Mouse (Mus musculus): Measurements from ENCODE around the gene Tnik.
A peak's percentile ranks its signal among the peaks of the same experiment; 100 is the strongest.

Tnik gene

DNA sequence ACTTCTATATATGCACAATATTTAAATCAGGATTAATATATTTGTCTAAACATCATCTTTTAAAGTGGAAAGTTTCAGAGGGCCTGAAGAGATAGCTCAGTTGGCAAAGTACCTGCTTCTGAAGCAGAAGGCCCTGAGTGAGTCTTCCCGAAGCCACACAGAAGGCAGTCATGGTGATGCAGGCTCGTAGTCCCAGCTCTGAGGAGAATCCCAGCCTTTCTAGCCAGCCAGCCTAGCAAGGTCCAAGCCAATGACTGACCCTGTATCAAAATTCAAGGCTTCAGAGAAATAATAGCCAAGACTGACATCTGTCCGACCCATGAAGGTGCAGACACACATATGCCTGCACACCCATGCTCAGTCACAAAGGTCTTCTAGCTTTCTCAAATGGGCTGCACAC is 279.9 kb downstream of the Tnik start:
- peak; percentile 55; the same call in 1 of the 2 replicates for ATAC-seq (ENCODE audit: low TSS enrichment)

- ATAC-seq (ENCODE audit: low TSS enrichment), result peak; percentile 74
These were observed 280.5 kb downstream of the Tnik start for GRCm38 (mm10) chr3:28543380-28543984.

DNA sequence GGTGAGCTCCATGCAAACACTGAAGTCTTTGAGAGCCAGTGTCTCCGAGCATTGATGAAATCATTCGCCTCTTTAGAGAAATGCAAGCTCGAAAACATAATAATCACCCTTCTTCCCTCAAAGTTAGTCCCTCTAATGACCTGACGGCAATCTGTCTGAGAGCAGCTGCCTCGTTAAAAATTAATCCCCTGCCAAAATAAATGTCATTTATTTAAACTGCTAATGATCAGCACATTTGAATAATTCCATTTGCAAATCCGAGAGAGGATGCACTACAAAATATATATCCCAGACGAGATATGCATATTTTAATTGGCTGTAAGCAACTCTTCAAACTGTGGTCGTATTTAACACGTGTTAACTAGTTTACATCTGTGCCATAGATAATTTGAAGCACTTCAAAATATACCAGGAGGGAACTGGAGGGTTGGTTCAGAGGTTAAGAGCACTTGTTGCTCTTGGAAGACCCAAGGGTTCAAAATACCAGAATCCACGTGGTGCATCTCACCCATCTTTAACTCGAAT is 281.4 kb downstream of the Tnik start:
- ATAC-seq (ENCODE audit: low TSS enrichment), result no peak

- no peak for ATAC-seq (ENCODE audit: low TSS enrichment)
These were observed 285.1 kb downstream of the Tnik start for GRCm38 (mm10) chr3:28547965-28548730.

DNA sequence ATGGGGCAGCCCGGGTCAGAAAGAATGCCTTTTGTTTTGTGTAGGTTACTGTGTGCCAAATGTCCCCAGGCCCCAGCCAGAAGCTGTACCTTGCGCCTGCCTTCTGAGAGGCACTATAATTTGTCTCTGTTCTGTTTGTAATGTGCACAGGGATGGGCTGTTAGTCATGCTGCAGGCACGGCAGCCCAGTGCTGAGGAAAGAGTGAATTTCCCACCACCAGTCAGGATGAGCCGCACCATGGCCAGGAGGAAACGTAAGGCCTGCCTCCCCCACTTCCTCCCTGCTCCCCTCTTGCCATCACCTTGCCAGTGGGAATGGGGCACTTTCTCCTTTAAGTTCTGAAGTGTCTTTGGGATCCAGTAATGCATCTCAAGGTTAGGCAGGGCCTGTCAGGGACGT is 286.4 kb downstream of the Tnik start:
- 0 out of 2 replicates have a peak, but pooled peaks have one; percentile 12 for ATAC-seq (ENCODE audit: low TSS enrichment)

GRCm38 (mm10) chr3:28550497-28551093 is 287.6 kb downstream of the Tnik start:
- peak; percentile 73 for ATAC-seq (ENCODE audit: low TSS enrichment)

DNA sequence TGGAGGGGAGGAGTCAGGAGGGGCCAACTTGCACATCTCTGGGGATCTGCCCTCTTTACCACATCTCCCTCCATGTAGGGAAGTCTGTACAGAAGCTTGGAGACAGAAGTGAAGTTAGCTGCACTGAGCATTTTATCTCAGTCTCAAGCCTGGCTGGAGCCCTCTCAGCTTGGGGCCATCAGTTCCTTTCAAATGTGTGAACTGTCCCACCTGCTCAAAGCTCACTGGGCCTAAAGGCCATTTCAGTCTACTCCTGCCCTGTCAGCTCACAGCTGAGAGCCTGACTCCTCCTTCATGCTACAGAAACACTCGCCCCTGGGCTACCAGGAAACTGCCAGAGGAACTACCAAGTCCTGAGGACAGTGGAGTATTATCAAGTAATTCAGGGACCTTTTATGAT is 288.7 kb downstream of the Tnik start:
- ATAC-seq (ENCODE audit: low TSS enrichment), result no peak

GRCm38 (mm10) chr3:28554934-28555333 is 291.9 kb downstream of the Tnik start:
- peak; percentile 42 for ATAC-seq (ENCODE audit: low TSS enrichment)

- ATAC-seq (ENCODE audit: low TSS enrichment), result no peak; the same call in 1 of the 2 replicates
These were observed 293.0 kb downstream of the Tnik start for GRCm38 (mm10) chr3:28555795-28556570.

GRCm38 (mm10) chr3:28558328-28558871 is 295.4 kb downstream of the Tnik start:
- peak; percentile 79 for ATAC-seq (ENCODE audit: low TSS enrichment)

DNA sequence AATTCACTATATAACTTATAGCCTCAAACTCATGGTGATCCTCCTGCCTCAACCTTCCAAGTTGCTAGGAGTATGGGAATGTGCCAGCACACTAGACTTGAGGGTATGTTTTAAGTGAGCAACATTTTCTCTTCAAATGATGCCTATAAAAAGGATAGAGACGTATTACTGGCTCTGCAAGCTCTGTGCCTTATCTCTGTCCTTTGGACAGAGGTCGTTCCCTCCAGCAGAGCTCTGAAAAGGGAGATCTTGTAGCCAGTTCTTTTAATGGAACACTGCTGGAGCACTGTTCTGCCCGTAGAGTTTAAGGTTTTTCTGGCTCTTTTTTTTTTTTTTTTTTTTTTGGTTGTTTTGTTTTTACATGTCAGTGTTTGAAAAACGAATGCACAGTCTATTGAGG is 298.4 kb downstream of the Tnik start:
- ATAC-seq (ENCODE audit: low TSS enrichment), result no peak

DNA sequence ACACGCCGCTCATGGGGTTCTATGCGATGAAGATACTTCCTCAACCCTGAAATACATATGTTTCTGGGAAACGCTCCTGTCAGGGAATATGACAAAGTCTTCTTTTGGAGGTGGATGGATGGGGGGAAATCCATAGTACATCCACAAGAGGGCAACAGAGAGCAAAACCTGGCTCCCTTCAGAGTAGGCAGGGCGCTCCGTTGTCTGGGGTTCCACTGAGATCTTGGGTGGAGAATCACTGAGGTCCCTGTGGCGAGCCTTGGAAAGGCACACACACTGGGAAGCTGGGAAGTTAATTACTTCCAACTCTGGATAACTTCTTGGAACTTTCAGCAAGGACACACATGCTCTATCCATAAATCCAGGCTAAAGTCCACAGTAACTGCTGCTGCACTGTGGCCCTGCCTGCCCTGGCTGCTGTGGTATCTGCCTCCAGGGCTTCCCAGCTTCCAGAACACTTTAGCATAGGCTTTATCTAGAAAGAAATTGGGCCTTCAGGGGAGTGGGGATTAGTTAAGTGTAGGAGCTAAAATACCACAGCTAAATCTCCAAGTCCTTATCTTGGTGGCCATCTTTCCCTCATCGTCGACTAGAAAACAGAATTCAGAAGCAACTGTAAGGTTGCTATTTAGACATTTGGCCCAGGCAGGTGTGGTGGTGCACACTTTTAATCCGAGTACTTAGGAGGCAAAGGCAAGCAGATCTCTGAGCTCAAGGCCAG is 299.8 kb downstream of the Tnik start:
- ATAC-seq (ENCODE audit: low TSS enrichment), result no peak

DNA sequence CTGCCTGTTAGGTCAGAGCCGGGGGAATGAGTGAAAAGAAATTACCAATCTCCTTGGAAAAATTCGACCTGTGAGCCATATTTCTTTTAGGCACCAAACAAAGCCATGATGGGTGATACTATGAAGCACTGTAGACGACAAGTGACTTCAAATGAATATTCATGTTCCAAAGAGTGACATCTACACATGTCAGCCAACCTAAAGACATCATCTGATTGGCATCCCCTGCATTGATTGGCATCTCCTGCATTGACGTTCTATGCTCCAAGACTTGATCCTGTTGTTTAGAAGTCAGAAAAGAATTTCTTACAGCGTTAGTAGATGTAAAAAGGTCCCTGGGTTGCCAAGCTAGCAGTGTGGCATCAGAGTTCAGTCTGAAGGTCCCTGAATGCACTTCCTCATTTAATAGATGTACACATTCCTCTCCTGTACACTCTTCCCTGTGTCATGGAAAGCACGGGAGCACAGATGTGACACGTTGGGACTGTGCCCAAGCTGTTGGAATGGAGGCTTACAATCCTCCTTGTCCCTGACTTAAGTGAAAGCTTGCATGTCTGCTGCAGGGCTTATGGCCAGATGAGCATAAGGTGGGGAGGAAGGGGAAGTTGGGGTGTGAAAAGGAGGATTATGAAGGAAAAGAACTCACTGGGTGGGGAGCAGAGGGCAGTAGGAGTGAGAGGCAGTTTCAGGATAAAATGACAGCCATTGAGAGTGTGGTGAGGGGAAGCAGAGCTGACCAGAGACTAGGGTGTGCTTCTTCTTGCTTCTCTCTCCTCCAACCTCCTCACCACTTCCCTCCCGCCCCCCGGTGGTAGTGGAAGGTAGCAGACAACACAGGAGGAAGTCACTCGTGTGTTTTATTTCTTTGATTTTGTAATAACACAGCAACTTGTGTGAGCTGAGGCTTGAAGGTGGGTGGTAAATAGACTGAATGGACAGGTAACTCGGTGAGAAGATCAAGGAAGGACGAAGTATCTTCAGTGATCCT is 301.6 kb downstream of the Tnik start:
- ATAC-seq (ENCODE audit: low TSS enrichment), result peak; percentile 76

DNA sequence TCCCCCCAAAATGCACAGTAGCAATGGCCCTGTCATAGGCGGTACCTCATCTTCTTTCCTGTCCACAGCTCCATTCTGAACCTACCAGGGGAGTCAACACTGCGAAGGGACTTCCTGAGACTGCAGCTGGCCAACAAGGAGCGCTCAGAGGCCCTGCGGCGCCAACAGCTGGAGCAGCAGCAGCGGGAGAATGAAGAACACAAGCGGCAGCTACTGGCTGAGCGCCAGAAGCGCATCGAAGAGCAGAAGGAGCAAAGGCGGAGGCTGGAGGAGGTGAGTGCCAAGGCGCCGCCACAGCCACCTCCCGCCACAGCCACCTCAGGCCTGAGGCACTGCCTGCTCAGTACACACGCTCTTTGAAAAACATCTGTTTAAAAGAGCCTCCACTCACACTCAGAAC is 314.3 kb downstream of the Tnik start:
- peak; percentile 52 for ATAC-seq (ENCODE audit: low TSS enrichment)

GRCm38 (mm10) chr3:28578950-28579615 is 316.1 kb downstream of the Tnik start:
- no peak for ATAC-seq (ENCODE audit: low TSS enrichment)

- no peak for ATAC-seq (ENCODE audit: low TSS enrichment)
These were observed 322.9 kb downstream of the Tnik start for GRCm38 (mm10) chr3:28585750-28586465.

GRCm38 (mm10) chr3:28587808-28588207 is 324.8 kb downstream of the Tnik start:
- ATAC-seq (ENCODE audit: low TSS enrichment), result peak; percentile 55

GRCm38 (mm10) chr3:28591345-28591744 is 328.3 kb downstream of the Tnik start:
- ATAC-seq (ENCODE audit: low TSS enrichment), result no peak

Measured in frontal cortex, adult (tissue).